Mouse (Mus musculus) erythroblast, embryonic 14.5 days (primary cell): Measurements from ENCODE around the gene Hadh.

Experiments used
- GATA1 ChIP-seq: IDR thresholded peaks from 2 replicates; pipeline ENCODE4 v1.6.1; 2012; ENCODE audit warnings: low read length, inconsistent platforms, mixed read lengths
- TAL1 ChIP-seq: IDR thresholded peaks from 3 replicates; pipeline ENCODE4 v1.6.1; 2012; ENCODE audit warnings: low read length, inconsistent platforms, mixed read lengths

DNA sequence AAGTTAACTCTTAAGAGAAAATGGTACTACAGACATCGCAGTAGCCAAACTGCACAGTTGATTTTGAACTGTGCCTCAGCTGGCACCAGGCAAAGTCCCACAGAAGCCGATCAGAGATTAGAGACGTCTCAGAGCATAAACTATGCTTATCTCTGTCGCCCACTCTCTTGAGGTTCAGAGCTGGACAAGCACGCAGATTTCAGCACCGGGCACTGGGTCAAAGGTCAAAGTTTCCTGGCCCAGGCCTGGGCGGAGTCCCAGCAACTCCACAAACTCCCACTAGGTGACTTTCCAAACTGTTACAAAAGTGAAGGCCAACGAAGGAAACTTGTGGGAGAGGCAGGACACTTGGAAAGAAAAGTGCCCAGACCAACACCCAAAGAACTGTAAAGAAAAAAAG lies 744 bp downstream of the Hadh start:
- no peak for TF ChIP-seq TAL1
- no peak for TF ChIP-seq GATA1
